Mouse (Mus musculus) intestine, postnatal 0 days (tissue): ENCODE results near the gene Slc25a17. TPM values are rescaled to one million over a fixed set of nuclear protein-coding genes. Genes with fewer than 3 reads are reported as not detected.

Experiments used
- ATAC-seq: fragments of 200-750 bp; cut with Nextera tagmentation; 2 replicates; pipeline ENCODE4 v1.8.0; 2017; ENCODE audit warnings: mild to moderate bottlenecking, moderate TSS enrichment, moderate library complexity
- H3K27ac ChIP-seq: fragments of 300-500 bp; sonication (generic); 2 replicates; pipeline ENCODE4 v1.5.1; 2014; ENCODE audit warnings: mild to moderate bottlenecking, low read depth, low read length, moderate library complexity
- H3K27me3 ChIP-seq: fragments of 300-500 bp; sonication (generic); replicated peaks from 2 replicates; pipeline ENCODE4 v1.6.1; 2014; ENCODE audit warnings: low read length, mixed read lengths; ENCODE audit not compliant: control insufficient read depth, insufficient read depth
- H3K36me3 ChIP-seq: fragments of 300-500 bp; sonication (generic); 2 replicates; pipeline ENCODE4 v1.6.1; 2014; ENCODE audit warnings: mild to moderate bottlenecking, moderate library complexity; ENCODE audit not compliant: control insufficient read depth, insufficient read depth
- H3K4me1 ChIP-seq: fragments of 300-500 bp; sonication (generic); replicated peaks from 2 replicates; pipeline ENCODE4 v1.6.1; 2014; ENCODE audit warnings: antibody characterized with exemption, low read length, mixed read lengths; ENCODE audit not compliant: control insufficient read depth, insufficient read depth
- H3K4me2 ChIP-seq: fragments of 300-500 bp; sonication (generic); replicated peaks from 2 replicates; pipeline ENCODE4 v1.6.1; 2014; ENCODE audit warnings: low read depth, mild to moderate bottlenecking, moderate library complexity
- H3K4me3 ChIP-seq: fragments of 300-500 bp; sonication (generic); 2 replicates; pipeline ENCODE4 v1.5.1; 2014; ENCODE audit warnings: low read depth, low read length
- H3K9ac ChIP-seq: fragments of 300-500 bp; sonication (generic); 2 replicates; pipeline ENCODE4 v1.6.1; 2014; ENCODE audit warnings: mild to moderate bottlenecking, low read depth, low read length
- H3K9me3 ChIP-seq: fragments of 300-500 bp; sonication (generic); 2 replicates; pipeline ENCODE4 v1.6.1; 2016; ENCODE audit warnings: mixed run types; ENCODE audit not compliant: control insufficient read depth
- CTCF ChIP-seq: sonication (generic); IDR thresholded peaks from 2 replicates; pipeline ENCODE4 v1.5.1; 2016; ENCODE audit warnings: low read depth, mild to moderate bottlenecking, control low read depth, antibody characterized with exemption, moderate library complexity
- whole genome bisulfite sequencing: fragments of 180-500 bp; shearing (Covaris S2); extraction: QIAGEN DNeasy Blood & Tissue Kit; methylation state at CpG from one replicate; pipeline ENCODE4 v1.1.7; 2014; 5-methylcytosine and 5-hydroxymethylcytosine counted together
- polyA plus RNA-seq: library from polyadenylated mRNA; unstranded; fragments of >200 nt; fragmentation: Nextera tagmentation; extraction: Ambion mirVana; gene quantifications from 2 replicates; pipeline ENCODE4 v1.2.1, GENCODE M21; 2015

Gene Slc25a17
- polyA plus RNA-seq, 1 experiment from 2014 or later = 33.2 TPM

GRCm38 (mm10) chr15:81273361-81273760, 87.3 kb downstream of the Slc25a17 start:
- ATAC-seq = no peak
- no peak for TF ChIP-seq CTCF
- Histone ChIP-seq H3K4me1 (no peaks in the 10 kb centered on the region), H3K9ac (no peak overlapping the region), H3K4me2 (no peak overlapping the region), H3K36me3 (no peaks in the 10 kb centered on the region), H3K9me3 (no peaks in the 10 kb centered on the region), H3K4me3 (no peak overlapping the region), H3K27ac (no peak overlapping the region), H3K27me3 (no peaks in the 10 kb centered on the region)
- 72% methylated on average over 2 of the region's 2 CpGs for WGBS

- no peak overlapping the region for H3K4me2 ChIP-seq
- no peak for TF ChIP-seq CTCF
- H3K36me3 ChIP-seq = no peaks in the 10 kb centered on the region
- H3K9ac ChIP-seq = no peak overlapping the region
- 19% methylated on average over 13 of the region's 13 CpGs for WGBS
- H3K4me1 ChIP-seq = no peaks in the 10 kb centered on the region
- H3K9me3 ChIP-seq = no peaks in the 10 kb centered on the region
- H3K27me3 ChIP-seq = no peaks in the 10 kb centered on the region
- H3K27ac ChIP-seq = no peak overlapping the region
- ATAC-seq = no peak
- H3K4me3 ChIP-seq = no peak overlapping the region
Observed at GRCm38 (mm10) chr15:81272305-81273053, 88.1 kb downstream of the Slc25a17 start.

Other genes starting within 250 kb of the Slc25a17 start
- gene Mrtfa, start 170.1 kb downstream of the Slc25a17 start, polyA plus RNA-seq = 9.0 and 10.3 TPM in 2 replicates
- 1.5 and 2.1 TPM in 2 replicates for gene Mchr1, start 125.3 kb downstream of the Slc25a17 start, polyA plus RNA-seq
- 66.9 and 68.2 TPM in 2 replicates for gene St13, start 39.3 kb upstream of the Slc25a17 start, polyA plus RNA-seq
- gene Xpnpep3, start 39.3 kb upstream of the Slc25a17 start, polyA plus RNA-seq = 2.3 and 2.4 TPM in 2 replicates
- 0.17 and 0.35 TPM in 2 replicates for gene Dnajb7, start 47.5 kb upstream of the Slc25a17 start, polyA plus RNA-seq
- gene Rbx1, start 105.5 kb upstream of the Slc25a17 start, polyA plus RNA-seq = 408 and 432 TPM in 2 replicates
- 8.9 and 10.0 TPM in 2 replicates for gene Ep300, start 224.5 kb upstream of the Slc25a17 start, polyA plus RNA-seq